Mouse (Mus musculus) left cerebral cortex, adult 18-20 months (tissue): ENCODE measurements around the gene Cstad. TPM values are rescaled to one million over a fixed set of nuclear protein-coding genes. Genes with fewer than 3 reads are reported as not detected.

Experiments used
- DNase-seq, 2 experiments: peaks; one replicate each; pipeline ENCODE4 v3.0.0; 2021 to 2022; ENCODE audit warnings: low spot score in 2 of 2, mixed read lengths in 1 of 2
- total RNA-seq, 2 experiments: library from RNA; stranded (reverse); gene quantifications; 2 replicates each; pipeline ENCODE4 v1.2.3; 2021

Cstad gene
- total RNA-seq, 2 experiments from 2014 or later = 3.1 to 4.0 TPM

DNA sequence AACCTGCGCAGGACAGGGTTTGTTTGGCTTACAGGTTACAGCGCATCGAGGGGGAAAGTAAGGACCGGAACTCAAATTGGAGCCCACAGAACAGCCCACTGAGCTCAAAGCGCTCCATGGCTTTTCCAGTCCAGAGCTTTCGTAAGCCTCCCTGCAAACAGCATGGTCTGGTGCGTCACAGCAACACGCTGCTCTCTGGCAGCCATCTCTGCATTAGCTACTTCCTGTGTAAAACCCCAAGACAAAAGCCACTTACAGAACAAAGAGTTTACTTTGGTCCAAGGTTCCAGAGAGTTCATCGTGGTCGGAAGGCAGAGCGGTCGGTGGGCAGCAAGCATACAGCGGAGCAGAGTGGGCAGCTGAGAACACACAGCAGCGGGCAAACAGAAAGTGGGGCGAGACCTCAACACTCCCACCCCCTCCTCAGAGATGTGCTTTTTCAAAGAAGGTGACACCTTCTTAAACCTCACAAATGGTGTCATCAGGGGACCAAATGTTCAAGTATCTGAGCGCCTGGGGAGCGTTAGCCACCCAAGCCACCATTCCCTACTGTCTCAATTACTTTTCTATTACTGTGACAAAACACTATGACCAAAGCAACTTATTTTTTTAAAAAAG, 31.3 kb downstream of the Cstad start:
- DNase-seq = no peak

DNA sequence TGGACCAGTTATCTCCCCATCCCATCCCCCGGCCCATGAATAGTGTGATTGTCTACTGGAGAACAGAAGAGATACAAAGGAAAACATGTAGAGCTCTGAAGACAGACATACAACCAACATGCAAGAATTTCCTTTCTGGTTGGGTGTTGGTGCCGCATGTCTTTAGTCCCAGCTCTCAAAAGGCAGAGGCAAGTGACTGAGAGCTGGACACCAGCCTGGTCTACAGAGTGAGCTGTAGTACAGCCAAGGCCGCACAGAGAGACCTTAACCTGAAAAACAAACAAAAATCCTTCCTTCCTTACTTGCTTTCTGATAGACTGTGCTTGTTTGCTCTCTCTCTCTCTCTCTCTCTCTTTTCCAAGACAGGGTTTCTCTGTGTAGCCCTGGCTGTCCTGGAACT, 32.5 kb downstream of the Cstad start:
- no peak for DNase-seq

DNA sequence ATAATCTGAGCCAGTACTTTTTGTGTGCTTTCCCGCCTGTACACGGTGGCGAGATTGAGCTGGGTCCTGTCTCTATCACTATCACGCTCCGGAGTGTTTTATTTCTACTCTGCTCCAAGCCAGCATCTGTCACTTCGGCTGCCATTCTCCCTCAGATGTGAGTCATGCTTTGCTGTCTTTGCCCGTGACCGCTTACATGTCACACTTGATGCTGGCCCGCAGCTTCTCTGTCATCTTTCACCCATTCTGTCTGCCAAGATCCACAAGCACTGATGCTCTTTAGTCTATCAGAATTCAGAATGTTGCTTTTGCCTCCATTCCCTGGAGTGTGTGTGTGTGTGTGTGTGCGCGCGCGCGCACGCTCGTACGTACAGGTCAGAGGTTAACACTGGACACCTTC, 33.5 kb downstream of the Cstad start:
- peak in 1 of 2 experiments; percentile 26 for DNase-seq

DNA sequence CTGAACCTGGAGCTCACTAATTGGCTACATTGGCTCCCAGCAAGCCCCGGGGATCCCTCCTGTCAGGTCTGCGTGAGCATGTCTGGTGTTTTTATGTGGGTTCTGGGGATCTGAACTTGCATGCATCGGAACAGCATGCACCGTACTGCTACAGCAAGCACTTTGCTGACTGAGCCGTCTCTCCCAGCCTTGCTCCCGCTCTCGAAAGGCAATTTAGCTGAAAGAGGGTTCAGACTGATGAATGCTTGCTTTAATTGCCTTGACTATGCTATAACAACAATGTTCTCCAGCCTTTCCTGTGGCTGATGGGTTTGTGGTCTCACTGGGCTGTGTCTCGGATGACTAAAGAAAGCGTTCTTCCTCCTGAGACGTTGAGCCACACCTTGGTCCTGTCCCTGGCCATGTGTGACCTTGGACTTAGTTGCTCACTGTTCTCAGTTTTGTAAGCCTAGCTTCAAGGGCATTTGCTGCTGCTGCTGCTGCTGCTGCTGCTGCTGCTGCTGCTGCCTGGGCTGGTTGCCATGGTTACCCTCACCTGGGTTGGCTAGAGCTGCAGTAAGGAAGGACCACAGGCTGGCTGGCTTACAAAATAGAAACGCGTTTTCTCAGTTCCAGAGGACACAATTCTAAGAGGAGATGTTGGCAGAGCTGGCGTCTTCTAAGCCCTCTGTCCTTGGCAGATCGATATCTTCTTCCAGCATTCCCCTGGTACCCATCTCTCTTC, 34.4 kb downstream of the Cstad start:
- DNase-seq = no peak

DNA sequence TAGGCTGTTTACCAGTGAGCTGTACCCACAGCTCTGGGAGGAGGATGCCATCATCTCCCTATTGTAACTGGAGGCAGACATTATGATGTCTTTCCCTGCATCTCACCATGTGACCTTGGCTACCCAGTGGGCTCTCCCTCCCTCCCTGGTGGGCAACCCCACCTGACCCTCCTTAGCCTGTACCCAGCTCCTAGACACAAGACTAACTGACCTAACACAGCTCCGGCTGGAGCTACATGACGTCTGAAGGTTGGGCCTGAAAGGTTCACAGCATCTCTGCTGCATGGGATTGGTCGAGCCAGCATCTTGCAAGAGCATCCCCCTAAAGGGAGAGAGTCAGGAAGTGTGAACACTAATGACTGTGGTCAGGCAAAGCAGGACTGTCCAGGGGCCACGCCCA, 35.0 kb downstream of the Cstad start:
- no peak for DNase-seq

DNA sequence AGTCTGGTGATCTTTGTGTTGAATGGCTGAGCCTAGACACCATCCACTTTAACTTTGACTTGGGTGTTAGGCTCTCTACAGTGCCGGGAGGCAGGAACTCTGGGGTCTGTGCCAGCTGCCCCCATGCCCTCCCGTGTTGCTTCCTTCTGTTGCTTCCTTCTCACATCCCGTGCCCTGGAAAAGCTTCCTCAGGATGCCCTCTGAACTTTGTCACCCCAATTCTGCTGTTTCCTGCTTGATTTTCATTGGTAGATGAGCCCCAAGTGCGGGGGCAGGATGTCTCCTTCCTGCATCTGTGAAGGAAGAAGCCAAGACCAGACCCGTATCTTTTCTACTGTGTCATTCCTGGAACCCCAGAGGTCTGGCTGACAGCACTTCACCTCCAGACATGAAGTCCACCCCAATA, 41.4 kb downstream of the Cstad start:
- DNase-seq = no peak

DNA sequence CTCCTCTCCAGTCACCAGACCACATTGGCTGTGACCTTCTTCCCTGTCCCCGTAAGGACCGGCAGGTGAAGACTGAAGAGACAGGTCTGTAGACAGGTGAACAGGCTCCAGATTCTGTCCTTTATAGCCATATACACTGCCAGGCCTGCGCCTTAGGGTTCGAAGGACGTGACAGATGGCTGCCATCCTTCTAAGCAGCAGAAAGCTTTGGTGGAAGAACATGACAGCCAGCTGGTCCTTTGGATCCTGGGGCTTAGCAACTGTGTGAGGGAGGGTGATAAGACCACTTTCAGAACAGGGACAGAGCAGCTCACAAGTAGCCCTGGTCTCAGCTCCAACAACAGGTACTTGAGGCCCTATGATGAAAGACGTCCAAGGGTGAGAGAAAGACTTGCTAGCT, 43.2 kb downstream of the Cstad start:
- no peak for DNase-seq

DNA sequence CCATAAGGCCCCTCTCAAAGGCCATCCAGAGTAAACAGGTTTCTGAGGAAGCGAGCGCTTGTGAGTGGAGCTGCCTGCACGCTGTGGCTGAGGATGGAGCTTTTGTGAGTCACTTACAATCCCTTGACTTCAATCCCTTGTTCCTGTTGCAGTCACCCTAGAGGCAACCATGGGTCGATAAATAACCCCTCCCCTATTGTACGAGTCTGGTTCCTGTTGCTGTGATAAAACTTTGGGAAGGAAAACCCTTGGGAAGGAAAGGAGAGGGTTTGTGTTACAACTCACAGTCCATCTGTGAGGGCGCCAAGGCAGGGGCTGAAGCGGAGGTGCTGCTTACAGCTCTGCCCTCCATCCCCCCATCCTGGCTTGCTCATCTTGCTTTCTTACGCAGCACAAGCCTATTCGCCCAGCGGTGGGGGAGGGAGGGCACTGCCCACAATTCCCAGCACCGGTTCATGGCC, 45.2 kb downstream of the Cstad start:
- peak in 1 of 2 experiments; percentile 31 for DNase-seq

DNA sequence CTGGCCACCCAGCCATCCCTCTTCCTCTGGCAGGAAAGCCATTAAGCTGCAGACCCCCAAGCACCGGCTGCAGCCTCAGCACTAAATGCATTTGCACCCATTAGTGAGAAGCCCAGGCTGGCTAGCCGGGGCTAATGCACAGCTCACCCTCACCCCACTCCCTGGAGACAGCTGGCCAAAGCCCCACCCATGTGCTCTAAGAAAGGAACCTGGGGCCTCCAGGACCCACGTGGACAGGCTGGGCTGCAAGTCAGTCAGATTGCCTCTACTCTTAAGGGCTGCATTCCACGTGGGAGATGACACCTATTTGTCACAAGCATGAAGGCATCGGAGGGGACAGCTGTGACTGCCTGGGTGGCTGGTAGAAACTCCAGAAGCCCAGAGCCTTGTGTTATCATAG, 48.0 kb downstream of the Cstad start:
- DNase-seq = no peak

DNA sequence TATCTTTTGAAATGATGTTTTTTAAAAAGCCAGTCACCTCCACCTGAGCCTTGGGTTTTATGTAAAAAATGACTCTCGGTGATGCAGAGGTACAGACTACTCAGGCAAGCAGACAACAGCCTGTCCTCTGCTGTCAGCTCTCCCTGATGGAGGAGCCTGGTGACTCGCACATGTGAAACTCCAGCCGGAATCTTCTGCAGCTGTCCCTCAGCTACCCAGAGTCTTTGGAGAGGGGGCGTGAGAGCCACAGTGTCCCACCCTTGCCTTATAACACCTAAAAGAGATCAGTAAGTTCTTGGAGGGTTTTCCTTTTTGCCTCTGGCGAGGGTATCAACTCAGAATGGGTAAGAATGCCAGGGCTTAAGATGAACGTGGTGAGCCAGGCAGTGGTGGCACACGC, 48.6 kb downstream of the Cstad start:
- DNase-seq = no peak

DNA sequence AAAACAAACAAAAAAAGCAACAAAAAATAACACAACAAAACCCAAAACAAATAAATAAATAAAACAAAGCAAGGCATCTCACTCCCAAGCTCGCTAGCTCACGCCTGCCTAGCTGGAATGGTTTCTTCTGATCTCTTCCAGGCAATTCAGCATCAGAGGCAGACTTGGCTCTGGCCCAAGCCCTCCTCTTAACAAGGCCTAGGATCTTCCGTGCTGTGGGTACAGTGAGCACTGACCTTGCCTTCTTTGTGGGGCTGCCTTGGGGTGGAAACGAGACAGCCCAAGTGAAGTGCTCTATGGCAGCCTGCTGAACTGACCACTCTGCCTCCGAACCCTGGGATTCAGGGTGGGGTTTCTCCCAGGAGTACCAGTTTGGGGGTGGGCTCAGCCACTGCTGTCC, 52.0 kb downstream of the Cstad start:
- peak; percentile 63 to 74 for DNase-seq

DNA sequence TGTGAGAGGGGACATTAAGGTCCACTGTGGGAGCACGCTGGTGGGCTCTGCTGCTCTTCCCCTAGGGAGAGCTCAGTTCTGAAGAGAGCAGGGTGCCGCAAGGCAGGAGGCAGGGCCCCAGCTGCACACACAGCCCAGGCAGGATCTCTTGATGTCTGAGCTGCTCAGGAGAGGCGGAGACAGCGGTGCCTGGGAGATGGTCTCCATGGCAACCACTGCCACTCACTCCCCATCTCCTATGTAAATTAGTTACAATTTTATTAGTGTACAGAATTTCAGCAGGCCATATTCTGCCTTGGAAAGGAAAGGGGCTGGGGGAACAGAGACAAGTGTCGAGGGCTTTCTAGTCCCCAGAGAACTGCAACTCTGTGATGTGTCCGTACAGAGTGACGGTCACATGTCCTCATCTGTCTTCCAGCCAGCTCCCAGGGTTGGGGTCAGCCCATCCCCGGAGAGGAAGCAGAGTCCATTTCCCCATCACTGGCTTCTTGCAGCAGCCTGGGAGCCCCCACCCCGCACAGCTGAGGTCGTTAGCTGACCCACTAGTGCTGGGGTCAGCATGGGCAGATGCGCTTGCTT, 52.6 kb downstream of the Cstad start:
- DNase-seq = peak; percentile 79 to 85

DNA sequence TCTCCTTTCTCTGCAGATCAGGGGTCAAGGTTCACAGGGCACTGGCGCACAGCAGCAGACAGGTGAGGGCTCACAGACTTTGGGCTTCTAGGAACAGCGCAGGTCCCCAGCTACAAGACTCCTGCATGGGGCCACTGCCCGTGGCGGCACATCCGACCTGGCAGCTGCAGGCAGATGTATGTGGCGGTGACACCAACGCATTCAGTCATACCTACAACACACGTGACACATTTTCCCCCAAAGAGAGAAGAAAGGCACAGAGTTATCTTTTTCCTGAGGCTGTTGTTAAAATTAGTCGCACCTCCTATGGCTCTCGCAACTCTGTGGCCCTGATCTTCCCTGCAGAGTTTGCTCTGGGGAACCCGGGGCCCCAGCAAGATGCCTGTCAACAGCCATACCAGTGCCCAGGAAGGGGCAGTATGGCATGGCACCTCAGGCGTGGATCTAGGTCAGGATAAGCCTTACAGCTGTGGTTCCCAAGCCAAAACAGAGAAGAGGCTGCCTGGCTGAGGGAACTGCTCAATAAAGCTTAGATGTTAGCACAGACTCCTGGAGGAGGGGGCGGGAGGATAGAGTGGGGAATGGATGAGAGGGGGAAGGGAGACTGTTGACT, 53.1 kb downstream of the Cstad start:
- DNase-seq = no peak

DNA sequence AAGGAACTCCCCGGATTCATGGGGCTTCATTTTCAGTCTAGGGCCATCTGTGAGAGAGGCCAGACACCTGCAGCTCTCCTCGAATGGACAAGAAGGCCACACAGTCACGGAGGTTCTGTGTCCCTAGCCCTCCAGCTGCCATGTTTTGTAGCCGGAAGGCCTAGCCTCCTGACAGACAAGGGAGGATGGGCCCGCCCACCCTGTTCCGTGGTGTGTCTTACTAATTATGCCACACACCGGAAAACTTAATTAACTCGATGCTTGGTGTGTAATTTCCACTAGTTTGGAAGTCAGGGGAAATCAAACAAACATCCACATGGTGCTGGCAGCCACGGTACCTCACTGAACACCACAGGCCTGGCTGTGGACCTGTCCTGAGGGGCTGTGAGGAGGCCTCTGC, 55.4 kb downstream of the Cstad start:
- DNase-seq = no peak

DNA sequence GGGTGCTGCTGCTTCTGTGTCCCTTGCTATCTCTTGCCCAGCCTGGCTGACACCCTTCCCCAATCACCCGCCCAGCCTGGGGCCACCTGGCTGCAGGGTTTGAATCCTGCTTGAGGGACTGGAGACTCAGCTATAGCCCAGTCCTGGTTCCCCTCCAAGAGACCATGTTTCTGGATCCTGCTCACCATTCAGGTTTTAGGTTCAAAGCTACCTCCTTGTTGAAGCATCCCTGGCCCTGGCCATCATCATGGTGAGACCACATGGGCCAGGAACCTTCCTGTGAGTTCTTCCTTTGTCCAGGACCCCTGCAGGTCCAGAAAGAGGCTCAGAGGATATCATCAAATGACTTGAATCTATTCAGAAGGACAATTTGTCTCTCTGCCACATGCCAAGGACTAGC, 57.0 kb downstream of the Cstad start:
- no peak for DNase-seq

DNA sequence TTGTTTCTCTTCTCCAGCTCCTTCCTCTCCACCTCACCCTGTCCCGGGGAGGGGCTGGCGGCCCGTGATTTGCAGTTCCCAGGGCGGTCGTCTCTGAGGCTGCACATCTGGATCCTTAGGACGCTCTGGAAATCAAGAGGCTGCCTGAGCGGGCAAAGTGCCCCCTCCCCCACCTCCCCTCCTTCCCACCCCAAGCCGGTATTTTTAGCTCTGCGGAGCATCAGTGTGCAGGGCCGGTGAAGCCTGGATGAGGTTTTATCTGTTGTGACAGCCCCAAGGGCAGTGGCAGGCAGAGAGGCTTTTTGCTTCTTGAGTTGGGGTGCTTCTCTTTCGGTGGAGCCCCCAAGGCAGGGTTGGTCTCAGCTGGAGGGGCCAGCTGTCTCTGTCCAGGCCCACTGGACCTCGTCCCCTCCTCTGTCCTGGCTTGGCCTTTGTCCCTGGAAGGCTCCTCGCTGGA, 57.8 kb downstream of the Cstad start:
- DNase-seq = no peak

DNA sequence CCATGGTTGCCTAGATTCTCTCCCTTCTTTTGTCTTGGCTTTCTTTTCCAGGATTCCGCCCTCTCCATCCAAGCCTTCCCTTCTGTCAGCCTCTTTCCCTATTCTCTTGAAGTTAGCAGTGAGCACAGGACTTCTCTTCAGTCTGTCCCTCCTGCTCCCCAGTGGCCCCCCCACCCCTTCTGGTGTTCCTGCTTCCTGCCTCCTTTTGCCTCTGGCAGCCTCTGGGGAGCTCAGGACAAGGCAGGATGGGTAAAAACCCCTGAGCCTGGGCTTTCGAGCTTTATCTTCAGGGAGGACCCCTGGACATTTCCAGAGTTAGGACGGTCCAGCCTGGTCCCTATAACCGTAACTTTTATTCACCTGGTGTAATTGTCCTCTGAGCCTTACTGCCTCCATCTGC, 58.2 kb downstream of the Cstad start:
- DNase-seq = no peak

DNA sequence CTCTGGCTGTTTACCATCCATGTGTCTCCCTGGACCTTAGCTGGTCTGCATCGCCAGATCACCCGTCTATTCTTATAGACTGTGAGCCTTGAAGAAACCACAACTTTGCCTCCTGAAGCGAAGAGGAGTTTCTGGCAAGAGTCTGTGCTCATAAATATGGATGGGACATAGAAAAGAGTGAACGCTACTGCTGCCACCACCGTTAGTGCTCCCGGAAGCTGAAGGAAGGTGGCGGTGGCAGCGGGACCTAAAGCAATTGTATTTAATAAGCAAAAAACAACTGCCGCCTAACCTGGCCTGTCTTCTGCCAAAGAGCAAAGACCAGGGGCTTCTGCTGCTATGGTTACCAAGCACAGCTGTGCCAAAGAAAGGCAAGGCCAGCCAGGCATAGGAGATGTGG, 59.3 kb downstream of the Cstad start:
- DNase-seq = no peak

DNA sequence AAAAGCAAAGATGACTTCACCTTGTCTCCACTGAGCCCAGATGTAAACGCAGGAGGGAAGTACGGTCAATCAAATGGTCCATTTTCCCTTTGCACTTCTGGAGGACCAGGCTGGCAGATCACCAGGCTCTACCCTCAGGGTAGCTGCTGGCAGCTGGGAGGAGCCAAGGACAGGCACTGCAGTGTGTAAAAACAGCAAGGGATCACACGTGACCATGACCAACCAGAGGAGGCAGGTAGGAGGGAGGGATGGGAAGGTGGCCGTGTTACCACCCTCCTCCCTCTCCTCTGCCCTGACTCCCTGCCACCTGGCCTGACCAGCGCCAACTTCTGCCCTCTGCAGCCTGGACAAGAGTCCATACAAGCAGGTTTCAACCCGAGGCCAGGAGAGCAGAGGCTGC, 59.7 kb downstream of the Cstad start:
- DNase-seq = no peak

DNA sequence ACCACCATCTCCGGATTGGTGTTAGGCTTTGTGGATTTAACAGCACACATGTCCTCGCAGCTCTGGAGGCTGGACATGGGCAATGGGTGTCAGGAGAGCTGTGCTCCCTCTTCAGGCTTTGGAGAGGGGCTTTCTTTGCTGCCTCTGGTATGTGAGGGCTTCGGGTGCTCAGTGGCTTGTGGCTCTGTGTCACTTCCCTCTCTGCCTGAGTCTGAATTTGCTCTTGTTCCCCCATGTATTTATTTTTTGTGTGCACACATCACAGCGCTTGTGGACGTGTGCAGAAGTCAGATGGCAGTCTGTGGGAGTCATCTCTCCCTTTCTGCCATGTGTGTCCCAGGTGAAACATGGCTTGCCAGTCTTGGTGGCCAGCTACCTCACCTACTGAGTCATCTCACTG, 60.9 kb downstream of the Cstad start:
- no peak for DNase-seq

DNA sequence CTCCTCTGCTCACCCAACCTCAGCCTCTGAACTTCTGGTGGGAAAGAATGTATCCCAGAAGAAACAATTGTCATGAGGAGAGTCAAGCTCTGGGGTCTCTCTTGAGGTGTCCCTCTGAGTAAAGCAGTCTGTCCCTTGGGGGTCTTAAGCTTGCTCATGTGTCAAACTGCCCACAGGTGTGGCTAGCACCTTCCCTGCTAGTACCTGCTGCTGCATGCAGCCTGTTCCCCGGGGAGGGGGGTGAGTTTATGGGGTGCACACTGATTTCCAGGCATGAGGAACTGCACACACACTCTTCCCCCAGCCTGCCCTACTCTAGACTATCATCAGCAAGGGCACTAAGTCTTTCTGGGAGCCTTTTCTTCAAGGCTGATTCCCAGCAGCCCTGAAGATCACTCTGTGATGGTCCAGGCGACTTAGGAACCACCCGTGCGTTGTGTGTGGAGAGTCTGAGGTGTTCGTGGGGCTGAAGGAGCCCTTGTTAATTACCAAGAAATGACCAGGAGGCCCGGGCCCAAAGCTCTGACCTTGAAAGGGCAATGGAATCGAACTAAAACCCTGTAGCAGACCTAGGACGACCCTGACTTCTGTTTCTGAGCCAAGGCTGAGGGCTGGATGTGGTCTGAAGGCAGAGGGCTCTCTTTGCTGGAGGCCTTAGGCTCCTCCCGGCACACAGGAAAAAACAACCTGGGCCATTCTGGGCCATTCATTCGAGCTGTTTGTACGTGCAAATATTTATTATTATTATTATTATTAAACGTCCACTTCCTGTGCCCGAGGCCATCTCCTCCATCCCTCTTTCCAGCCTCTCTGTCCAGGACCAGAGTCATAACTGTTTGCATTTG, 62.1 kb downstream of the Cstad start:
- DNase-seq = no peak
